Comparison of ENCODE assay signal across 18 mouse cellular contexts in genomic region chr13:45600443-45600842, GRCm38 (mm10).
DNase-seq lines count a peak whose midpoint lies in the region; ATAC-seq and TF ChIP-seq lines count a peak whose summit lies in the region.
"Had no signal": no experiment of that assay in that cellular context is flagged by ENCODE, and none has a peak within 500 bp of the region (broad histone marks: within the 10 kb centered on the region; RNA-seq: fewer than 3 reads in every experiment).

No protein-coding gene starts in this region.

- DNase-seq in MEL (ENCODE audit: low read depth, low spot score), result peak; percentile 61
- peak; percentile 57 for DNase-seq in forebrain, embryonic 11.5 days (ENCODE audit: low spot score)
- DNase-seq in hindbrain, embryonic 14.5 days (ENCODE audit: low spot score), result no peak
- no peak for DNase-seq in heart, adult 8-10 months (ENCODE audit: low spot score)
- no peak for DNase-seq in left cerebral cortex, postnatal 36 days (ENCODE audit: low spot score in 2 of 2)
- DNase-seq: cerebellum, adult 9-10 months; embryo, embryonic 11 days; heart, postnatal 36 days; kidney, adult 11 months; kidney, postnatal 36 days; layer of hippocampus, postnatal 36 days; liver, postnatal 0 days; lung, postnatal 4 days had no signal

- WGBS in forebrain, embryonic 11.5 days, result 50% methylated on average over 6 of the region's 6 CpGs
- 28% methylated on average over 6 of the region's 6 CpGs for WGBS in hindbrain, embryonic 14.5 days
- WGBS in neural tube, embryonic 13.5 days, result 28% methylated on average over 6 of the region's 6 CpGs
- 26% methylated on average over 6 of the region's 6 CpGs for WGBS in liver, embryonic 12.5 days (ENCODE audit: insufficient replicate concordance)

- H3K9ac ChIP-seq in MEL (ENCODE audit: control insufficient read depth, low read depth, low read length, poor library complexity, severe bottlenecking), result no peak overlapping the region
- no peak overlapping the region for H3K9ac ChIP-seq in forebrain, embryonic 11.5 days (ENCODE audit: low read length)
- H3K9ac ChIP-seq in hindbrain, embryonic 14.5 days, result no peak overlapping the region
- no peak overlapping the region for H3K9ac ChIP-seq in neural tube, embryonic 13.5 days
- H3K9ac ChIP-seq in liver, embryonic 12.5 days, result no peak overlapping the region
- H3K9ac ChIP-seq: limb, embryonic 12.5 days; liver, postnatal 0 days had no signal

- H3K9me3 ChIP-seq in MEL (replicated peaks; ENCODE audit: insufficient read depth, low read length), result no peaks in the 10 kb centered on the region
- H3K9me3 ChIP-seq in forebrain, embryonic 11.5 days (ENCODE audit: control insufficient read depth, low read length), result no peaks in the 10 kb centered on the region
- H3K9me3 ChIP-seq in hindbrain, embryonic 14.5 days (ENCODE audit: control insufficient read depth, low read length), result no peaks in the 10 kb centered on the region
- H3K9me3 ChIP-seq in neural tube, embryonic 13.5 days, result no peaks in the 10 kb centered on the region
- no peaks in the 10 kb centered on the region for H3K9me3 ChIP-seq in liver, embryonic 12.5 days (replicated peaks)
- H3K9me3 ChIP-seq: limb, embryonic 12.5 days had no signal

- no peaks in the 10 kb centered on the region for H3K36me3 ChIP-seq in MEL (ENCODE audit: control insufficient read depth in 1 of 2, insufficient read depth in 2 of 2, low read length in 2 of 2)
- no peaks in the 10 kb centered on the region for H3K36me3 ChIP-seq in forebrain, embryonic 11.5 days (ENCODE audit: control insufficient read depth, insufficient read depth, low read length)
- no peaks in the 10 kb centered on the region for H3K36me3 ChIP-seq in hindbrain, embryonic 14.5 days (replicated peaks; ENCODE audit: control insufficient read depth, insufficient read depth)
- no peaks in the 10 kb centered on the region for H3K36me3 ChIP-seq in neural tube, embryonic 13.5 days
- H3K36me3 ChIP-seq in liver, embryonic 12.5 days, result no peaks in the 10 kb centered on the region
- H3K36me3 ChIP-seq: limb, embryonic 12.5 days had no signal

- peak; percentile 39; the same call in 1 of the 2 replicates for ATAC-seq in forebrain, embryonic 11.5 days (replicated peaks; ENCODE audit: low FRiP score)
- ATAC-seq in hindbrain, embryonic 14.5 days (ENCODE audit: low FRiP score), result peak; percentile 75; the same call in 1 of the 2 replicates
- ATAC-seq in neural tube, embryonic 13.5 days (ENCODE audit: low read depth), result peak; percentile 87
- no peak for ATAC-seq in liver, embryonic 12.5 days
- ATAC-seq: liver, postnatal 0 days had no signal

- H3K4me1 ChIP-seq in MEL (ENCODE audit: control insufficient read depth in 1 of 2, insufficient read depth in 2 of 2, low read length in 2 of 2), result no peaks in the 10 kb centered on the region
- H3K4me1 ChIP-seq in forebrain, embryonic 11.5 days (replicated peaks; ENCODE audit: control insufficient read depth, insufficient read depth, low read length), result no peaks in the 10 kb centered on the region
- H3K4me1 ChIP-seq in hindbrain, embryonic 14.5 days (replicated peaks; ENCODE audit: control insufficient read depth, insufficient read depth, low read length), result peaks cover 14% of the 10 kb centered on the region
- H3K4me1 ChIP-seq in neural tube, embryonic 13.5 days (replicated peaks), result peaks cover 20% of the 10 kb centered on the region
- no peaks in the 10 kb centered on the region for H3K4me1 ChIP-seq in liver, embryonic 12.5 days
- H3K4me1 ChIP-seq: limb, embryonic 12.5 days had no signal

- no peaks in the 10 kb centered on the region; a peak in 1 of 4 replicates for H3K27me3 ChIP-seq in MEL (ENCODE audit: control insufficient read depth in 1 of 2, insufficient read depth in 2 of 2, low read length in 2 of 2)
- no peaks in the 10 kb centered on the region for H3K27me3 ChIP-seq in forebrain, embryonic 11.5 days (ENCODE audit: control insufficient read depth, insufficient read depth, low read length)
- H3K27me3 ChIP-seq in hindbrain, embryonic 14.5 days (ENCODE audit: control insufficient read depth, insufficient read depth, low read length), result no peaks in the 10 kb centered on the region
- H3K27me3 ChIP-seq in neural tube, embryonic 13.5 days, result no peaks in the 10 kb centered on the region
- no peaks in the 10 kb centered on the region for H3K27me3 ChIP-seq in liver, embryonic 12.5 days (replicated peaks)
- H3K27me3 ChIP-seq: limb, embryonic 12.5 days had no signal

- intact Hi-C loops in left cerebral cortex, postnatal 36 days (cut with DNase I), result no loop called here

- no peaks in the 10 kb centered on the region for H3K79me2 ChIP-seq in MEL (ENCODE audit: control insufficient read depth, insufficient read depth, low read length, poor library complexity)

- no peak overlapping the region for H3K4me3 ChIP-seq in MEL (ENCODE audit: control insufficient read depth in 1 of 2, insufficient read depth in 1 of 2, low read depth in 2 of 2, low read length in 2 of 2)
- H3K4me3 ChIP-seq in forebrain, embryonic 11.5 days (ENCODE audit: low read depth, low read length), result no peak overlapping the region
- H3K4me3 ChIP-seq in hindbrain, embryonic 14.5 days (replicated peaks; ENCODE audit: low read length), result no peak overlapping the region
- no peak overlapping the region for H3K4me3 ChIP-seq in neural tube, embryonic 13.5 days
- no peak overlapping the region for H3K4me3 ChIP-seq in liver, embryonic 12.5 days
- H3K4me3 ChIP-seq: limb, embryonic 12.5 days had no signal

- no peak for TF ChIP-seq POLR2A in MEL (IDR thresholded peaks at IDR 0.05; ENCODE audit: control insufficient read depth in 1 of 2, insufficient read depth in 1 of 2, low read depth in 1 of 2, low read length in 2 of 2, poor library complexity in 1 of 2)

- H3K27ac ChIP-seq in MEL (ENCODE audit: control insufficient read depth, low read depth, low read length), result no peak overlapping the region
- H3K27ac ChIP-seq in forebrain, embryonic 11.5 days (ENCODE audit: low read depth, low read length), result peak overlapping the region; percentile 60; the same call in 1 of the 2 replicates
- H3K27ac ChIP-seq in hindbrain, embryonic 14.5 days, result peak overlapping the region; percentile 62
- peak overlapping the region; percentile 74 for H3K27ac ChIP-seq in neural tube, embryonic 13.5 days (replicated peaks)
- H3K27ac ChIP-seq in liver, embryonic 12.5 days, result no peak overlapping the region
- H3K27ac ChIP-seq: limb, embryonic 12.5 days; stomach, postnatal 0 days had no signal

- no peak for TF ChIP-seq EP300 in MEL (IDR thresholded peaks at IDR 0.05; ENCODE audit: low read depth in 1 of 2, low read length in 2 of 2)

- no peak overlapping the region for H3K4me2 ChIP-seq in forebrain, embryonic 11.5 days (ENCODE audit: low read depth, low read length, severe bottlenecking)
- H3K4me2 ChIP-seq in hindbrain, embryonic 14.5 days (replicated peaks), result no peak overlapping the region
- H3K4me2 ChIP-seq in neural tube, embryonic 13.5 days, result no peak overlapping the region
- no peak overlapping the region for H3K4me2 ChIP-seq in liver, embryonic 12.5 days
- H3K4me2 ChIP-seq: heart, embryonic 11.5 days; limb, embryonic 12.5 days had no signal

- TF ChIP-seq RAD21 in MEL (IDR thresholded peaks at IDR 0.05; ENCODE audit: low read depth, low read length), result no peak

- no peak for TF ChIP-seq CTCF in MEL (IDR thresholded peaks at IDR 0.05 in 2 of 3, conservative IDR thresholded peaks at IDR 0.05 in 1 of 3; ENCODE audit: control insufficient read depth in 1 of 3, insufficient read depth in 1 of 3, low read depth in 2 of 3, low read length in 3 of 3, poor library complexity in 1 of 3, severe bottlenecking in 1 of 3)

TF ChIP-seq in MEL, 35 proteins besides CTCF, POLR2A, EP300 and RAD21:
- TF ChIP-seq MXI1 (IDR thresholded peaks at IDR 0.05; ENCODE audit: low read depth, low read length) (no peak), RCOR1 (IDR thresholded peaks at IDR 0.05; ENCODE audit: low read depth, low read length) (peak; percentile 87)

Comparison
In these comparisons a context has a peak if more than half of its experiments do, and no peak if none do; other contexts are left out.
1. DNase-seq: peak in MEL (single experiment) and forebrain, embryonic 11.5 days (single experiment); none in hindbrain, embryonic 14.5 days (single experiment), heart, adult 8-10 months (single experiment) and left cerebral cortex, postnatal 36 days (0 of 2).
2. H3K27ac ChIP-seq: peak in forebrain, embryonic 11.5 days (single experiment), hindbrain, embryonic 14.5 days (single experiment) and neural tube, embryonic 13.5 days (single experiment); none in MEL (single experiment) and liver, embryonic 12.5 days (single experiment).